Mouse (Mus musculus) limb, embryonic 11.5 days (tissue): ENCODE measurements around the gene Cdc42ep2. TPM values are rescaled to one million over a fixed set of nuclear protein-coding genes. Genes with fewer than 3 reads are reported as not detected.

ENCODE experiments used
- ATAC-seq: fragments of 200-750 bp; cut with Nextera tagmentation; 2 replicates; pipeline ENCODE4 v1.8.0; 2017; ENCODE audit warnings: low read depth; ENCODE audit not compliant: insufficient number of reproducible peaks, low FRiP score, low TSS enrichment
- DNase-seq: peaks from one replicate; pipeline ENCODE4 v3.0.0-alpha.2; 2015; ENCODE audit warnings: low spot score
- H3K27ac ChIP-seq: fragments of 300-500 bp; sonication (generic); replicated peaks from 2 replicates; pipeline ENCODE4 v1.5.1; 2014; ENCODE audit warnings: low read depth, mild to moderate bottlenecking, low read length
- H3K27me3 ChIP-seq: fragments of 300-500 bp; sonication (generic); 2 replicates; pipeline ENCODE4 v1.6.1; 2014; ENCODE audit warnings: mild to moderate bottlenecking, low read length, mixed read lengths; ENCODE audit not compliant: control insufficient read depth, insufficient read depth
- H3K36me3 ChIP-seq: fragments of 300-500 bp; sonication (generic); 2 replicates; pipeline ENCODE4 v1.6.1; 2014; ENCODE audit warnings: mild to moderate bottlenecking, low read length, moderate library complexity, mixed read lengths; ENCODE audit not compliant: control insufficient read depth, insufficient read depth
- H3K4me1 ChIP-seq: fragments of 300-500 bp; sonication (generic); 2 replicates; pipeline ENCODE4 v1.6.1; 2014; ENCODE audit warnings: low read length, mixed read lengths; ENCODE audit not compliant: control insufficient read depth, insufficient read depth
- H3K4me2 ChIP-seq: fragments of 300-500 bp; sonication (generic); 2 replicates; pipeline ENCODE4 v1.6.1; 2014; ENCODE audit warnings: low read depth, mild to moderate bottlenecking, moderate library complexity; ENCODE audit not compliant: severe bottlenecking
- H3K4me3 ChIP-seq: fragments of 300-500 bp; sonication (generic); 2 replicates; pipeline ENCODE4 v1.5.1; 2014; ENCODE audit warnings: low read depth, low read length
- H3K9ac ChIP-seq: fragments of 300-500 bp; sonication (generic); 2 replicates; pipeline ENCODE4 v1.6.1; 2014; ENCODE audit warnings: mild to moderate bottlenecking, low read length
- H3K9me3 ChIP-seq: fragments of 300-500 bp; sonication (generic); 2 replicates; pipeline ENCODE4 v1.6.1; 2016; ENCODE audit warnings: low read length; ENCODE audit not compliant: control insufficient read depth
- WGBS: fragments of 180-500 bp; shearing (Covaris S2); extraction: QIAGEN DNeasy Blood & Tissue Kit; methylation state at CpG from one replicate; pipeline ENCODE4 v1.1.7; 2014; 5-methylcytosine and 5-hydroxymethylcytosine counted together
- polyA plus RNA-seq: library from polyadenylated mRNA; unstranded; fragments of >200 nt; fragmentation: Nextera tagmentation; extraction: Ambion mirVana; gene quantifications from 2 replicates; pipeline ENCODE4 v1.2.1, GENCODE M21; 2014

Gene Cdc42ep2
- polyA plus RNA-seq, 1 experiment from 2014 or later, result 2.2 TPM

GRCm38 (mm10) chr19:5938516-5938915 lies 13.9 kb upstream of the Cdc42ep2 start:
- Histone ChIP-seq H3K27me3 (no peaks in the 10 kb centered on the region), H3K36me3 (peaks cover 24% of the 10 kb centered on the region), H3K27ac (no peak overlapping the region), H3K4me2 (no peak overlapping the region), H3K9ac (no peak overlapping the region), H3K4me3 (no peak overlapping the region), H3K4me1 (0 out of 2 replicates have a peak, but pooled peaks cover 4% of the 10 kb centered on the region), H3K9me3 (no peaks in the 10 kb centered on the region)
- 82% methylated on average over 6 of the region's 6 CpGs for WGBS
- ATAC-seq, result no peak
- no peak for DNase-seq

- H3K4me3 ChIP-seq, result no peak overlapping the region
- DNase-seq (no peak), ATAC-seq (no peak)
- peaks cover 20% of the 10 kb centered on the region for H3K36me3 ChIP-seq
- 38% methylated on average over 14 of the region's 14 CpGs for WGBS
- 0 out of 2 replicates have a peak, but pooled peaks cover 4% of the 10 kb centered on the region for H3K4me1 ChIP-seq
- no peaks in the 10 kb centered on the region for H3K27me3 ChIP-seq
- no peak overlapping the region for H3K9ac ChIP-seq
- H3K4me2 ChIP-seq, result no peak overlapping the region
- no peaks in the 10 kb centered on the region for H3K9me3 ChIP-seq
- H3K27ac ChIP-seq, result no peak overlapping the region
Observed at GRCm38 (mm10) chr19:5937836-5938406, 13.3 kb upstream of the Cdc42ep2 start.

- no peaks in the 10 kb centered on the region for H3K9me3 ChIP-seq
- H3K4me1 ChIP-seq, result 0 out of 2 replicates have a peak, but pooled peaks cover 4% of the 10 kb centered on the region
- H3K4me3 ChIP-seq, result no peak overlapping the region
- WGBS, result 82% methylated on average over 21 of the region's 21 CpGs
- ATAC-seq (no peak), DNase-seq (no peak)
- no peak overlapping the region for H3K4me2 ChIP-seq
- H3K27ac ChIP-seq, result no peak overlapping the region
- H3K9ac ChIP-seq, result no peak overlapping the region
- H3K36me3 ChIP-seq, result peaks cover 17% of the 10 kb centered on the region
- H3K27me3 ChIP-seq, result no peaks in the 10 kb centered on the region
Observed at GRCm38 (mm10) chr19:5937095-5937835, 12.6 kb upstream of the Cdc42ep2 start.

DNA sequence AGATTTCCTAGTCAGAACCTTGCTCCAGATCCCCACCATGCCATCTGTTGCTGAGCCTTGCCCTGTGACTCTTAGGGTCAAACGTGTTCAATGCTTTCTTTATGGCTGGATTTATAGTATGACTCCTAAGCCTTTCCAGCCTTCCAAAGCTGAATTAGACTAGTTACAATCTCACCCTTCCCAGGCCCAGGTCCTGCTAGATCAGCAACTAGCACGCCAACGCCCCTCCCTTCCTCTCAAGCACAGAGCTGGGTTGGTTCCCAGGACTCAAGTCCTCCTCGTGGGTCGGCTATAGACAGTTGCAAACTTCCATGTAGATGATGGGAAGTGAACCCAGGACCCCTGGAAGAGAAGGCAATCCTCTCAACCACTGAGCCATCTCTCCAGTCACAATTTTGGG lies 11.1 kb upstream of the Cdc42ep2 start:
- DNase-seq (no peak), ATAC-seq (no peak)
- WGBS, result 73% methylated on average over 5 of the region's 5 CpGs
- H3K36me3 ChIP-seq, result peaks cover 8% of the 10 kb centered on the region; the same call in 1 of the 2 replicates
- H3K9ac ChIP-seq, result peak overlapping the region; percentile 22; the same call in 1 of the 2 replicates
- H3K27ac ChIP-seq, result no peak overlapping the region
- H3K4me2 ChIP-seq, result no peak overlapping the region
- H3K4me1 ChIP-seq, result 0 out of 2 replicates have a peak, but pooled peaks cover 4% of the 10 kb centered on the region
- no peaks in the 10 kb centered on the region for H3K27me3 ChIP-seq
- no peak overlapping the region for H3K4me3 ChIP-seq
- H3K9me3 ChIP-seq, result no peaks in the 10 kb centered on the region

DNA sequence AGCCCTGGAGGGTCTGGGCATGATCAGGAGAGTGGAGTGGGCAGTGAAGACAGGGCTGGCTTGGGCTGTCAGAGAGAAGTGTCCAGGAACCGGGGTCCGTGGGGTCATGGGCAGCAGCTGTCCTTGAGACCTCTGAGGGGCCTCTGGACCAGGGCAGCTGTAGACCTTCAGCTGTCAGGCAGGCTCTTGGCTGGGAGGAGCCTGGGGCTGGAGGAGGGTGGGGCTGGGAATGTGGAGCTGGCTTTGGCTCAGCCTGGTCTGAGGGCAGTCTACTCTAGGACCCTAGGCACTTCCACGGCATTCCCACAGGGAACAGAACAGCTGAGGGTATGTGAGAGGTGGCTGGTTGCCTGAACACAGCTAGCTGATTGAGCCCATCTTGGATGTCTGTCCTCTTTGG lies 10.7 kb upstream of the Cdc42ep2 start:
- no peak overlapping the region for H3K27ac ChIP-seq
- H3K36me3 ChIP-seq, result peaks cover 4% of the 10 kb centered on the region; the same call in 1 of the 2 replicates
- H3K4me1 ChIP-seq, result 0 out of 2 replicates have a peak, but pooled peaks cover 4% of the 10 kb centered on the region
- no peak overlapping the region for H3K4me3 ChIP-seq
- ATAC-seq (0 out of 2 replicates have a peak, but pooled peaks have one; percentile 51), DNase-seq (no peak)
- H3K4me2 ChIP-seq, result no peak overlapping the region
- H3K9me3 ChIP-seq, result no peaks in the 10 kb centered on the region
- WGBS, result 29% methylated on average over 3 of the region's 3 CpGs
- H3K27me3 ChIP-seq, result no peaks in the 10 kb centered on the region
- peak overlapping the region; percentile 22; the same call in 1 of the 2 replicates for H3K9ac ChIP-seq

GRCm38 (mm10) chr19:5929634-5930596 lies 5.3 kb upstream of the Cdc42ep2 start:
- no peak for DNase-seq
- WGBS, result 77% methylated on average over 14 of the region's 14 CpGs
- H3K4me2 ChIP-seq, result no peak overlapping the region

DNA sequence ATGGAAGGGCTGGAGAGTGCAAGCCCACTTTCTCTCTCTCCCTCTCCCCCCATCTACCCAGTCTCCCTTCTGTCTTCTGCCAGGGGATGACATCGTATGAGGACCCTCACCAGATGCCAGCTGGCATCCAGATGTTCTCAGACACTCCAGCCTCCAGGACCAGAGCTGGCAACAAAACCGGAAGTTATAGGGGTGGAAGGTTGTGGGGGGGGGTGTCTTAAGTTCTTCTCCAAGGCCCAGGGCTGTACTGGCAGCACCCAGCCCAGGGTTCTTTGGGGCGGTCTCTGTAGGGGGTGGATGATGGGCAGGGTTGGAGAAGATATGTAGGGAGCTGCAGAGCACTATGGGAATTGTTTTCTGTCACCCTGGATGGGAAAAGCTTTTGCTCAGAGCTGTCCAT lies 3.9 kb upstream of the Cdc42ep2 start:
- H3K36me3 ChIP-seq, result no peaks in the 10 kb centered on the region

More at GRCm38 (mm10) chr19:5929634-5930596, 5.3 kb upstream of the Cdc42ep2 start:
- Histone ChIP-seq H3K9me3 (no peaks in the 10 kb centered on the region), H3K9ac (no peak overlapping the region), H3K36me3 (no peaks in the 10 kb centered on the region), H3K4me1 (peaks cover 5% of the 10 kb centered on the region), H3K4me3 (no peak overlapping the region), H3K27me3 (0 out of 2 replicates have a peak, but pooled peaks cover 2% of the 10 kb centered on the region), H3K27ac (no peak overlapping the region)
- ATAC-seq, result no peak

DNA sequence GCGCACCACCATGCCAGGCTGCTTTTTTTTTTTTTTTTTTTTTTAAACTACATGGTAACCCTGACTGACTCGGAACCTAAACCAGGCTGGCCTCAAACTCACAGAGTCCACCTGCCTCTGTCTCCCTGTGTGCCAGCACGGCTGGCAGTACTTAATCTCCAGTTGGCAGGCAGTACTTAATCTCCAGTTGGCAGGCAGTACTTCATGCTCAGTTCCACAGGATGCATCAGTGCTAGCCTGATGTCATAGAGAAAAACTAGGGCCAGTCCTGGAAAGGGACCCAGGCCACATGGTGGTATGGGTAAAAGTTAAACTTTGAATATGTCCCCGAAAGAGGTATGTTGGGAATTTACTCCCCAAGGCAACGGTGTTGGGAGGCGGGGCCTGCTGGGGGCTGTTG lies 3.5 kb upstream of the Cdc42ep2 start:
- WGBS, result 49% methylated on average over 5 of the region's 6 CpGs
- Histone ChIP-seq H3K9ac (no peak overlapping the region), H3K4me3 (no peak overlapping the region), H3K9me3 (no peaks in the 10 kb centered on the region), H3K36me3 (no peaks in the 10 kb centered on the region), H3K4me1 (peaks cover 5% of the 10 kb centered on the region), H3K27me3 (0 out of 2 replicates have a peak, but pooled peaks cover 2% of the 10 kb centered on the region), H3K27ac (no peak overlapping the region), H3K4me2 (no peak overlapping the region)
- no peak for DNase-seq
- ATAC-seq, result no peak

More for the DNA sequence above, 3.9 kb upstream of the Cdc42ep2 start:
- Histone ChIP-seq H3K4me3 (no peak overlapping the region), H3K27me3 (0 out of 2 replicates have a peak, but pooled peaks cover 2% of the 10 kb centered on the region), H3K4me2 (no peak overlapping the region), H3K9me3 (no peaks in the 10 kb centered on the region), H3K9ac (no peak overlapping the region), H3K4me1 (peaks cover 5% of the 10 kb centered on the region), H3K27ac (0 out of 2 replicates have a peak overlapping the region, but pooled peaks have one; percentile 14)
- DNase-seq (no peak), ATAC-seq (no peak)
- 33% methylated on average over 3 of the region's 3 CpGs for WGBS
